Mouse (Mus musculus) liver, embryonic 14.5 days (tissue): Measurements from ENCODE around the gene Map2.

Source experiments
- CTCF ChIP-seq: IDR thresholded peaks from 2 replicates; pipeline ENCODE4 v1.5.1; 2016; ENCODE audit warnings: antibody characterized with exemption, low read depth, control low read depth
- EP300 ChIP-seq: IDR thresholded peaks from 2 replicates; pipeline ENCODE4 v1.6.1; 2016; ENCODE audit warnings: antibody characterized with exemption, low read depth

GRCm38 (mm10) chr1:66221497-66221896 is 46.4 kb downstream of the Map2 start:
- TF ChIP-seq CTCF (no peak), EP300 (no peak)
